Mouse (Mus musculus): ENCODE measurements around the gene Trim32.

Trim32 gene

DNA sequence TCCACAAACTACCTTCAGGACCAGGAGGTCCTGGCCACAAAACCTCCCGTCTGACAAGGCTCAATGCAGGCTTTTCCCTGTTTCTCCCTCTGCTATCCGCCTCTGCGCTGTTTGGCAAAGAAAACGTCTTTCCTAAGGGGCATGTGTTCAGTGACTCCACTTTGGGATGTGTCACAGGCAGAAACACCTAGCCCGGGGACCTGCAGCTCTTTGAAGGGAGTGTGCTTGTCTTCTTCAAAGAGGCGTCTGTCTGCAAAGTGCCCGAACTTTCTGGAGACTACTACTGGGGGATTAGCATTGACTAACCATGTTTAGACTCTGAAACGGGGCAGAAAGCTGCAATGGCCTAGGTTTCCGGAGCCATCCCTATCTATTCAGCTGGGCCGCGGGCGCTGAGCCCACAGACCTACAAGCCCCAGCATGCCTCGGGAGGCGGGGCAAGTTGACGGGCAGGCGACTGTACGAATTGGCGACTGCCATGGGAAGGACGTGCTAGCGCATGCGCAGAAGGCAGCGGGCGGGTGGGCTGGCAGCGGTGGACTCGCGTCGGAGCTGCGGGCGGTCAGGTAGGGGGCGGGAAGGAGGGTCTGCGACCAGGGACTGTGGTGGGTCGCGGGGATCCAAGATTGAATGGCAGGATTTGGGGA lies at the start of gene Trim32:
Gene Trim32, plus strand, starts transcription at position 483 of the 647 bp plus-strand sequence.
- DNase-seq (ENCODE audit: low spot score in 2 of 2): peak; percentile 89 to 93

DNA sequence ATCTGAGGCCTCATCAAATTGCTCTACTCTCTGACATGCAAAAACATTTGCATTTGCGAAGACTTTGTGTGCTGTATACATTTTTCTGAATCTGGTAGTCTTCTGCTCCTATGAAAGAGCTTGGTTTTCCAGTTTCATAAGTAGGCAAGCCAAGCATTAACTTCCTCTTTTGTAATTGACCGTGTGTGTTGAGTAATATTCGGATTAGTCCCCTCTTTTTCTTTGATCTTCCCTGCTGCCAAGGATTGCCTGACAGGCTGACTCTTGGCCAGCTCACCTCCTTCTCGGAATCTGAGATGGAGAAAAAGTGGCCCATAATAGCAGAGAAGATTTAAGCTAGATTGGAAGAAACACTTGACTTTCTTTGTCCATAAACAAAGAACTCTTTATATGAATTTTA lies 39.3 kb upstream of the Trim32 start:
- no peak for DNase-seq (ENCODE audit: low spot score in 2 of 2)

DNA sequence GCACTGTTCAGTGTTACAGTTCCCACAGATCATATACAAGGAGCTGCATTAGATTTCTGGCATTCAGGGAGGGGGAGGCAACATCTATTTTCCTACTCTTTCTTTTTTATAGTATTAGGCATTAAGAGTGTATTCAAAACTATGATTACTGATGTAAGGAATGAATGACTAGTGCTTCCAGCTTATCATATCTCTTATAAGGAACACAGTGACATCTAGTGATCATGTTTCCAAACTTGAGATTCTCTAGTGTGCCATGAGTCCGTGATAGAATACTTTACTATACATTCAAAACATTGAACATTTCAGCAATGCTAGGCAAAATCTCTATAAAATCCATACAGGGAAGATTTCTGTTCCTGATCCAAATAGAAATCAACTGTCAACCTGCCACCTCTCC lies 24.5 kb upstream of the Trim32 start:
- DNase-seq (ENCODE audit: low spot score in 2 of 2): no peak

DNA sequence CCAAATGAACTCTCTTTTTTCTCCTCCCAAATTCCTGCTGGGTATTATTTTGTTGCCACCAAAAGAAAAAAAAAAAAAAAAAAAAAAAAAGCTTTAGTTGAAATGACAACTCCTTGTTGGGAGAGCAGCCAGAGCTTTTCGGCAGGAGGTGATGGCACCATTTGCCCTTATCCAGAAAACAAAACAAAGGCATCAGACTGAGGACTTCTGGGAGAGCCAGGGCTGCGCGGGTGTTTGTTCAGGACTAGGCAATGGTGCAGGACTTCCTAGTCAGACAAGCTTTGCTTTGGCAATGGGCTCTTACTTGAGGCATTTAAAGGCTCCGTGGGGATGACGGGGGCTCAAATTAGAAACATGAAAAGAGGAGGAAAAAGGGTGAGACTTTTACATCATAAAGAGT lies 17.8 kb upstream of the Trim32 start:
- no peak for DNase-seq (ENCODE audit: low spot score in 2 of 2)

DNA sequence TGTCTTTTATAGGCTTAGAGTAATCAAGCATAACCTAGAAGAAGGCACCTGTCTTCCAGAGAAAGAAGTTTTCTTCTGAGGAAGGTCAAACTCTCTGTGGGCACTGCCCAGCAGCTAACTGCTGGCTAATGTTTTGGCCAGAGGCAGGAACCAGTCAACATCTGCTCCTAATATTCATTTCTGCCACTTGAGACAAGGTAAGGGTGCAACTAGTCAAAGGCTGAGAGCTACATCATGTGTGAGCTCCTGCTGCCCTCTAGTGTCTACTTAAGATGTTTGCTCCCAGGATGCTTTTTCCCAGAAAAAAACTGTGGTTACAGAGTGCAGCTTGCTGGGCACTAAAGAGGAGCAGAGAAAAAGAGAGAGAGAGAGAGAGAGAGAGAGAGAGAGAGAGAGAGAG lies 15.0 kb upstream of the Trim32 start:
- no peak for DNase-seq (ENCODE audit: low spot score in 2 of 2)

GRCm38 (mm10) chr4:65594601-65595369 lies 10.0 kb upstream of the Trim32 start:
- no peak for DNase-seq (ENCODE audit: low spot score in 2 of 2)

- no peak for DNase-seq (ENCODE audit: low spot score in 2 of 2)
These were observed 441 bp downstream of the Trim32 start for GRCm38 (mm10) chr4:65605151-65605702.

DNA sequence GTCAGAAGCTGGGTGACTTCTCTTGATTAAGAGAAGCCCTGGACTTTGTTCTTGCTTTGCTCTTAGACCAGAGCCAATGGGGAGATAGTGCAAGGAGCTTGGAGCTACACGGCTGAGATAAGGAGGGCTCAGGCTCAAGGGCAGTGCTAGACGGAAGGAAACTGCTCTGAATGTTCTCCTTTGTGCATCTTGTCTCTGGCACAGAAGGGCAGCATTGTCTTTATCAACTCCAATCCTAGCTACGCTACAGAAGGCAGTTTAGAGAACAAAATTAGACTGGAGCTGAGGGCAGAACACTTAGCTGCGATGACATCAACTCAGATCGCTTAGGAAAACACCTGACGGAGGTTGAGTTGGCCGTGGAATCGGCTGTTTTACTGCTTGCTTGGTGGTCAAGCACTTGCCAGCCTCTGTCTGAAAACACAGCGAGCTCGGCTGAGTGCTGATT lies 2.4 kb downstream of the Trim32 start:
- no peak for DNase-seq (ENCODE audit: low spot score in 2 of 2)

- no peak for DNase-seq (ENCODE audit: low spot score in 2 of 2)
These were observed 3.3 kb downstream of the Trim32 start for GRCm38 (mm10) chr4:65608112-65608511.

GRCm38 (mm10) chr4:65610329-65610728 lies 5.5 kb downstream of the Trim32 start:
- no peak for DNase-seq (ENCODE audit: low spot score in 2 of 2)

GRCm38 (mm10) chr4:65610896-65611295 lies 6.1 kb downstream of the Trim32 start:
- no peak for DNase-seq (ENCODE audit: low spot score in 2 of 2)

DNA sequence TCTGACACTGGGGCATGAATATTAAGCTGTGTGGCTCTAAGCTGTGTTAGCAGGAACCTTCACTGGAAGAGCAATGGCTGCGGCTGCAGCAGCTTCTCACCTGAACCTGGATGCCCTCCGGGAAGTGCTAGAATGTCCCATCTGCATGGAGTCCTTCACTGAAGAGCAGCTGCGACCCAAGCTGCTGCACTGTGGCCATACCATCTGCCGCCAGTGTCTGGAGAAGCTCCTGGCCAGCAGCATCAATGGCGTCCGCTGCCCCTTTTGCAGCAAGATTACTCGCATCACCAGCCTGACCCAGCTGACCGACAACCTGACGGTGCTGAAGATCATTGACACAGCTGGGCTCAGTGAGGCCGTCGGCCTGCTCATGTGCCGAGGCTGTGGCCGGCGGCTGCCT lies 8.3 kb downstream of the Trim32 start:
- DNase-seq (ENCODE audit: low spot score in 2 of 2): no peak

GRCm38 (mm10) chr4:65620125-65620524 lies 15.3 kb downstream of the Trim32 start:
- no peak for DNase-seq (ENCODE audit: low spot score in 2 of 2)

GRCm38 (mm10) chr4:65638231-65638630 lies 33.4 kb downstream of the Trim32 start:
- DNase-seq (ENCODE audit: low spot score in 2 of 2): no peak

DNA sequence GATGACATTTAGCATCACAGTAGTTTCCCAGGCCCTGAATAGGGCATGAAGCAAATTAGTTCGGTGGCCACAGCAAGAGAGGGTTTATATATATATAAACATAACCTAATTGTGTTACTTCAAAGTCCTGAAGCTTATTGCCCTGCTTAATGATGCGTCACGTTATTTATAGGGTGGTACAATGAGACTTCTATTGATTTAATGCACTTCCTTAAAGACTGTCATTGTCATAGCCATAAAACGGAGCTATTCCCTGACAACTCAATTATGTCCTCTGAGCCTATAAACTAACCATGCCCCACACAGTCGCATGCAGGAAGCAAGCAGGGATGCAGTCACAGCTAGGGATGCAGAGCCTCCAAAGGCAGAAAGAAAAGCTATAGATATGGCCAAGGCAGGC lies 37.8 kb downstream of the Trim32 start:
- DNase-seq (ENCODE audit: low spot score in 2 of 2): no peak

DNA sequence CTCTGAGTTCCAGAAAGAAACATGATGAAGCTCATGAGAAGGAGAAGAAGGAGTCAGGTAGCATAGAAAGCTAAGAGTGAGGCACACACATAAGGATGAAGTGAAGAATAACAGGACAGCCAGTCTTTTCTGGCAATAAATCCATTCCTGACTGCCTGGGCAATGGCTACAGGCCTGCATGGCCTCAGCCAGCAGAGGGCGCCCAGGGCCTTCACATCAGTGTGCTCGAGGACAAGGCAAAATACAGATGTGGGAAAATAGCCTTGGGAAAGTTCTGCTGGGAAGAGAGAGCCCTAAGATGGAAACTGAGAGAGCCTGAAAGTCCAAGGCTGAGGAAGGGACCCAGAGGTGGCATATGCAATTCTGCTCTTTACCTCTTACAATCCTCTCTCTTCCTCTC lies 49.9 kb downstream of the Trim32 start:
- DNase-seq (ENCODE audit: low spot score in 2 of 2): no peak

DNA sequence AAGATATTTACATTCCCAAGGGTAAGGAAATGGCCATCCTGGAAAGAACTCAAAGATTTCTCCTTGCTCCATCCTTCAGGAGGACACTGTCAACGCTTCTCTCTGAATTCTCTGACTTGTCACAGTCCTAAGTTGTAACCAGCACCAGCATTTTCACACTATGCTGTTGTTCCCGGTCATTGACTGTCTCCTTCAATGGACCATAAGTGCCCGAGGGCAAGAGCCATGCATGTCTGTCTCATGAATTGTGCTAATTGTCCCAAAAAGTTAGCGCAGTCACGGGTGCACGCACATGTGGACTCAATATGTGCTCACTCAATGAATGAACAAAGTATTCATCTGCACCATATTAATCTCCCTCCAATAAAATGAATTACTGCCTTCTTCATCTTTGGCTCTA lies 58.4 kb downstream of the Trim32 start:
- no peak for DNase-seq (ENCODE audit: low spot score in 2 of 2)
